Mouse (Mus musculus) gastrocnemius, postnatal 36 days (tissue): ENCODE measurements around the gene Tbc1d14. TPM values are rescaled to one million over a fixed set of nuclear protein-coding genes. Genes with fewer than 3 reads are reported as not detected.

Experiments
- total RNA-seq, 2 experiments: library from RNA; stranded (reverse); gene quantifications; 2 replicates each; pipeline ENCODE4 v1.2.3; 2021

Tbc1d14 gene
- total RNA-seq, 2 experiments from 2014 or later: 10.4 to 13.3 TPM

Other genes starting within 250 kb of the Tbc1d14 start
- 1 to 10 TPM; 3.4 to 3.5 TPM for gene Sorcs2, start 195.1 kb downstream of the Tbc1d14 start, total RNA-seq
- 10 to 100 TPM; 30.9 to 34.7 TPM for gene Grpel1, start 128.3 kb downstream of the Tbc1d14 start, total RNA-seq
- gene Tada2b, start 109.0 kb downstream of the Tbc1d14 start, total RNA-seq: 10 to 100 TPM; 11.6 to 13.0 TPM
- under 1 TPM; 0.10 to 0.15 TPM for gene Ccdc96, start 108.7 kb downstream of the Tbc1d14 start, total RNA-seq
- 10 to 100 TPM; 70.4 to 74.0 TPM for gene D5Ertd579e, start 102.7 kb upstream of the Tbc1d14 start, total RNA-seq
- gene Bloc1s4, start 155.4 kb upstream of the Tbc1d14 start, total RNA-seq: 1 to 10 TPM; 6.7 to 7.8 TPM
- 100 to 1,000 TPM; 218 to 221 TPM for gene Mrfap1, start 203.5 kb upstream of the Tbc1d14 start, total RNA-seq
- gene Man2b2, start 237.4 kb upstream of the Tbc1d14 start, total RNA-seq: 1 to 10 TPM; 3.6 to 4.1 TPM